Comparison of ENCODE assay signal across 8 mouse cellular contexts in the genomic region with DNA sequence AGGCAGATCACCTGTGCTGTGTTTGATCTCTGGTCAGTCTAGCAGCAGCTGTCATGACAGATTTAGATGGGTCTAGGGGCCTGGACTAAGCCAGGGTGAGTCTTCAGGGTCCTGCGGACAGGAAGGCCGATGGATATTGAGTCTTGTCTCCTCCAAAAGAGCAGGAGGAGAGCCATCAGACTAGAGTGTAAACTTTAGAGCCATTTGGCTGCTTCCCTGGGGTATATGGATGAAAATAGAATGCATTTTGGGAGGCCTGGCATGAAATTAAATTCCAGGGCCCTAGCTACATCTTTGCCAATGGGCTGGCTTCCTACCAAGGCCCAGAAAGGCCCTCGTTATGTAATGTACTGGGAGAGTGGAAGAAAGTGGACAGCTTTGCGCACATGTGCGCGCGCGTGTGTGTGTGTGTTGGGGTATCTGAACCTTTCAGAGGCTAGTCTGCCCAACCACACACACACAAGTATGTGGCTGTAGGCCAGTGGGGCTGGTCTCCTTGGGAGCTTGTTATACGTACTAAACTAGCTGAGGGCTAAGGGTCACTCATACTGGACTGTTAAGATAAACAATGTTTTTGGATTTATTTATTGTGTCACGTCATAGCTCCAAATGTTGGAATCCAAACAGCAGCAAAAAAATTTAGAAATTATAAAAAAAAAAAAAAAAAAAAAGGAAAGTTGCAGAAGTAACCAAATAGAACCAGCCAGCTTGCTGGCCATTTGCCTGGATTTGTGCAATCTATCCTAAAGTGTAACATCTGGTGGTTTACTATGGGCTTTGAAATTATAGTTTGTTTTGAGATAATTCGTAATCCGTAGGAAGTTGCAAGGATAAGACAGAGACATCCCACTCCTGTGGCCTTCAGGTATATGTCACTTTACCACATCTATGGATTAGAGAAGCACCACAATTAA.
DNase-seq lines count a peak whose midpoint lies in the region; ATAC-seq lines count a peak whose summit lies in the region.

No protein-coding gene starts in this region.

- H3K36me3 ChIP-seq in kidney, embryonic 16.5 days (ENCODE audit: insufficient read depth, low read length), result no peaks in the 10 kb centered on the region
- no peaks in the 10 kb centered on the region for H3K36me3 ChIP-seq in midbrain, embryonic 11.5 days (ENCODE audit: control insufficient read depth, insufficient read depth, low read length)

- DNase-seq in layer of hippocampus, adult 11-12 months (ENCODE audit: low spot score), result peak; percentile 65
- no peak for DNase-seq in layer of hippocampus, postnatal 25 days (ENCODE audit: extremely low spot score in 1 of 2, low spot score in 1 of 2)
- DNase-seq in adrenal gland, postnatal 36 days, result peak; percentile 37 to 56
- DNase-seq in gastrocnemius, postnatal 25 days, result peak; percentile 81
- DNase-seq in lung, postnatal 10 days, result peak; percentile 90
- DNase-seq in c-Kit-positive CD71-positive TER-119-positive erythroid progenitor cells, embryonic 14.5 days (ENCODE audit: low spot score), result no peak
- no peak for DNase-seq in midbrain, embryonic 11.5 days (ENCODE audit: low spot score, missing footprints)

- peak overlapping the region; percentile 60; the same call in 1 of the 2 replicates for H3K27ac ChIP-seq in kidney, embryonic 16.5 days (ENCODE audit: low read length)
- no peak overlapping the region for H3K27ac ChIP-seq in midbrain, embryonic 11.5 days (ENCODE audit: low read depth, low read length)

- H3K4me2 ChIP-seq in kidney, embryonic 16.5 days (replicated peaks; ENCODE audit: low read depth, low read length), result no peak overlapping the region
- no peak overlapping the region for H3K4me2 ChIP-seq in midbrain, embryonic 11.5 days

- peak; percentile 89 for ATAC-seq in kidney, embryonic 16.5 days (ENCODE audit: low FRiP score, low TSS enrichment)
- no peak for ATAC-seq in midbrain, embryonic 11.5 days (ENCODE audit: low FRiP score)

- WGBS in kidney, embryonic 16.5 days, result 67% methylated on average over 12 of the region's 12 CpGs
- 93% methylated on average over 12 of the region's 12 CpGs for WGBS in midbrain, embryonic 11.5 days

- no peaks in the 10 kb centered on the region for H3K27me3 ChIP-seq in kidney, embryonic 16.5 days (ENCODE audit: insufficient read depth, low read length)
- H3K27me3 ChIP-seq in midbrain, embryonic 11.5 days (ENCODE audit: control insufficient read depth, insufficient read depth, low read length), result no peaks in the 10 kb centered on the region

- no peak overlapping the region for H3K9ac ChIP-seq in kidney, embryonic 16.5 days (replicated peaks; ENCODE audit: low read length)
- no peak overlapping the region for H3K9ac ChIP-seq in midbrain, embryonic 11.5 days (ENCODE audit: low read length)

- no peak overlapping the region for H3K4me3 ChIP-seq in kidney, embryonic 16.5 days (ENCODE audit: low read length)
- H3K4me3 ChIP-seq in midbrain, embryonic 11.5 days (ENCODE audit: low read depth, low read length), result no peak overlapping the region

- H3K9me3 ChIP-seq in kidney, embryonic 16.5 days (ENCODE audit: low read length), result peaks cover 3% of the 10 kb centered on the region; the same call in 1 of the 2 replicates
- no peaks in the 10 kb centered on the region for H3K9me3 ChIP-seq in midbrain, embryonic 11.5 days (ENCODE audit: control insufficient read depth, low read length)

- H3K4me1 ChIP-seq in kidney, embryonic 16.5 days (ENCODE audit: insufficient read depth, low read length), result peaks cover 6% of the 10 kb centered on the region
- H3K4me1 ChIP-seq in midbrain, embryonic 11.5 days (ENCODE audit: control insufficient read depth, insufficient read depth, low read length), result no peaks in the 10 kb centered on the region

Comparison
In these comparisons a context has a peak if more than half of its experiments do, and no peak if none do; other contexts are left out.
1. DNase-seq: peak in layer of hippocampus, adult 11-12 months (single experiment), adrenal gland, postnatal 36 days (2 of 2), gastrocnemius, postnatal 25 days (single experiment) and lung, postnatal 10 days (single experiment); none in layer of hippocampus, postnatal 25 days (0 of 2), c-Kit-positive CD71-positive TER-119-positive erythroid progenitor cells, embryonic 14.5 days (single experiment) and midbrain, embryonic 11.5 days (single experiment).